Comparison of ENCODE assay signal across 18 mouse cellular contexts in genomic region chr7:68014495-68014894, GRCm38 (mm10).
"Had no signal": no experiment of that assay in that cellular context is flagged by ENCODE, and none has a peak within 500 bp of the region (broad histone marks: within the 10 kb centered on the region; RNA-seq: fewer than 3 reads in every experiment).

No protein-coding gene starts in this region.

- DNase-seq: lung, adult 18-20 months; lung, embryonic 14.5 days; lung, postnatal 10 days; lung, postnatal 4 days; retina, postnatal 1 day; right cerebral cortex, adult 18-20 months; right cerebral cortex, postnatal 14 days; thymus, adult 2 months; thymus, postnatal 25 days; thymus, postnatal 4 days had no signal

- H3K27me3 ChIP-seq: midbrain, embryonic 13.5 days; midbrain, embryonic 15.5 days; neural tube, embryonic 13.5 days; neural tube, embryonic 15.5 days; stomach, embryonic 15.5 days had no signal

- H3K9me3 ChIP-seq: midbrain, embryonic 15.5 days; neural tube, embryonic 13.5 days; neural tube, embryonic 15.5 days; stomach, embryonic 15.5 days had no signal

- H3K9ac ChIP-seq: lung, embryonic 14.5 days; midbrain, embryonic 13.5 days; midbrain, embryonic 15.5 days; neural tube, embryonic 13.5 days; neural tube, embryonic 15.5 days; stomach, embryonic 15.5 days had no signal

- H3K27ac ChIP-seq: midbrain, embryonic 10.5 days; midbrain, embryonic 13.5 days; midbrain, embryonic 15.5 days; neural tube, embryonic 13.5 days; neural tube, embryonic 15.5 days; stomach, embryonic 15.5 days; stomach, postnatal 0 days had no signal

- ATAC-seq: midbrain, embryonic 13.5 days; midbrain, embryonic 15.5 days had no signal

- H3K36me3 ChIP-seq: midbrain, embryonic 15.5 days had no signal

- H3K4me2 ChIP-seq: lung, embryonic 14.5 days; midbrain, embryonic 13.5 days; midbrain, embryonic 15.5 days; neural tube, embryonic 13.5 days; neural tube, embryonic 15.5 days; stomach, embryonic 15.5 days had no signal

- H3K4me3 ChIP-seq: midbrain, embryonic 10.5 days; midbrain, embryonic 13.5 days; midbrain, embryonic 15.5 days; myocyte; neural tube, embryonic 13.5 days; neural tube, embryonic 15.5 days; stomach, embryonic 15.5 days had no signal
